Mouse (Mus musculus): ENCODE data around the gene Mfsd5.

The Mfsd5 gene

DNA sequence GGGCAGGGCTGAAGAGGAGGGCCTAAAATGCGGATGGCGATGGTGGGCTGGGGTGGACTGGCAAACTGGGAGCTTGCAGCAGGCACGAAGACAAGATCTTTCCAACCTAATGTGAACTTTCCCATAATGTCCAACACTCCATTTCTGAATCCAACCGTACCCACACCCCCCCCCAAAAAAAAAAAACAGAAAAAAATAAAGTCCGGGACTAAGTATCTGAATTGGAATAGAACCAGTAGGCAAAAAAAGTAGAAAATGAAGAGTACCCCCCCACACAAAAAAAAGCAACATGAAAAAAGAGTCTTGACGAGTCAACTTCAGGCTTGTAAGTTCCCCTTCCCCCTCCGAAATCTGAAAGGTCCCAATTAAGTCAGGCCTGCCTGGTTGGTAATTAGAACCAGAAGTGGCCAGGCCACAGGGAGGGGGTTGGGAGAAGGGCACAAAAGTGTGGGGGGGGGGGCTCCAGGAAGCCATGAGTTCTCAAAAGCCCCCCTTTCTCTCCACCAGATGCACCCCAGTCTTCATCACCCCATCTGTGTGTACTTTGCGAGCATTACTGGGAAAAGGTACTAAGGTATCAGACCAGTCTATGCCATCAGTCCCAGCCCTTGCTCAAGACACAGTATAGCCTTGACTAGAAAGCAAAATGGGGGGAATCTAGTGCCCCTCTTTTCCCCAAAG lies 31.0 kb upstream of the Mfsd5 start:
- 26% methylated on average over 8 of the region's 8 CpGs for WGBS

DNA sequence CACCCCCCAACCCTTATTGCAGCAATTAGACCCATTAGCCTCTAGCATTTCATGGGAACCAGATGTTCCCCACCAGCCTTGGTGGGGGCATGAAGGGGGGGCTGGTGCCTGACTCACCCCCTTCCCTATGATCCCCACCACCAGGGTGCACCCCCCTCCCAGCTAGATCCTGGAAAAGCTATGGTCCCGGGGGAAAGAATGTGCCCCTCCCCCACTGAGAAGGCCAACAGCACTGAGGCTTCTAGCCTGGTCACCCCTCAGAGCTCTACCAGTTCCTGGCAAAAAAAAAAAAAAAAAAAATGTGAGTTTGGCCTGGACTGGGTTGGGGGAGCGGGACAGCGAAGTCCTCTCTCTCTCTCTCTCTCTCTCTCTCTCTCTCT lies 30.5 kb upstream of the Mfsd5 start:
- 45% methylated on average over 3 of the region's 3 CpGs for WGBS

DNA sequence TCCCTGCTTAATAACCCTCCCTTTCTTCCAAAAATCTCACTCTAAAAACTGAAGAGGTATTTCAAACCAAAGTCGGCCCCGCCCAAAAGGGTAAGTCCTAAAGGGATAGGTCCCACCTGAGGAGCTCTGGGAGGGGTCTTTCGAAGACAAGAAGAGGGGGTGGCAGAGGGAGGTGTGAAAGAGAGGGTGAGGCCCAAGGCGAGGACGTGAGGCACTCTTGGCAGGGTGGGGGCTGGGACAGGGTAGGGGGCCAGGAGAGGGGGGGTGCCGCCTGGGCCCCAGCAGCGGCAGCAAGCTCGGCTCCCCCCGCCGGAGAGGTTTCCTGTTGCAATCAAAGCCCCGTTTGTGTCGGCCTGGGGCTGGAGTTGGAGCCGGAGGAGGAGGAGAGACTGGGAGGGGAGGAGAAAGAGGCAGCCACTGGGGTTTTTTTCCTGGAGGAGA lies 30.0 kb upstream of the Mfsd5 start:
- WGBS, result 35% methylated on average over 13 of the region's 13 CpGs

DNA sequence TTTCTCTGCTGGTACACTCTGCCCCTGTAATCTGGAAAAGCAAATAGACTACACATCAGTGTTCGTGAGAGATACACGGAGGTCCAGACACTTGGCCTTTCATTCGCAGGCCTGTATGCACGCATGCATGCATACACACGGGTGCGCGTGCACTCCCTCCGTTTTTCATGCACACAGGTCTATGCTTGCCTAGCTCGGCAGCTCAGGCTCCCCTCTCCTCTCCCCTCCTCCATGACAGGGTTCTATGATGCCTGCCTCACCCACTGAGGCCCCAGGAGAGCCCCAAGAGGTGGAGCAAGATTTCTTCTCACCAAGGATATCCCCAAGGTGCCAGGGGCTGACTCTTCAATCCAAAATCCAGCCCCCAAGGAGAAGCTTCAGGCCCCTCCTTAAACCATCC lies 29.3 kb upstream of the Mfsd5 start:
- WGBS, result 82% methylated on average over 9 of the region's 9 CpGs

DNA sequence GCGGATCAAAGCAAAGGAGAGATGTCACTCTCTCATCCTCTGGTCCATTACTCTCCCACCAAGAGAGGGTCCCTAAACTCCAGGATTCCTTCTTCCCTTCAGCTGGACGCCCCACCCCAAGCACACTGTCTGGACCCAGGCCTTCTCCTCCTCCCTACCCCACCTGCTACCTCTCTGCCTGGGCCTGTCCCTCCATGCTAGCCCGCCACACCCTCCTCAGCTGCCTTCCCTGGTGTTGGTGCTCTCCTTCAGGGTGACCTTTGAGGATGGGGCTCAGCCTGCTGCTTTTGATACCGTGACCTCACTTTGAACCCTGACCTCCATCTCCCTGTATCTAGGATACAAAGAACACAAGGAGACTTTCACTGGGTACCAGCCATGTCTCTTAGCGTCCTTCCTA lies 28.7 kb upstream of the Mfsd5 start:
- 89% methylated on average over 5 of the region's 5 CpGs for WGBS

DNA sequence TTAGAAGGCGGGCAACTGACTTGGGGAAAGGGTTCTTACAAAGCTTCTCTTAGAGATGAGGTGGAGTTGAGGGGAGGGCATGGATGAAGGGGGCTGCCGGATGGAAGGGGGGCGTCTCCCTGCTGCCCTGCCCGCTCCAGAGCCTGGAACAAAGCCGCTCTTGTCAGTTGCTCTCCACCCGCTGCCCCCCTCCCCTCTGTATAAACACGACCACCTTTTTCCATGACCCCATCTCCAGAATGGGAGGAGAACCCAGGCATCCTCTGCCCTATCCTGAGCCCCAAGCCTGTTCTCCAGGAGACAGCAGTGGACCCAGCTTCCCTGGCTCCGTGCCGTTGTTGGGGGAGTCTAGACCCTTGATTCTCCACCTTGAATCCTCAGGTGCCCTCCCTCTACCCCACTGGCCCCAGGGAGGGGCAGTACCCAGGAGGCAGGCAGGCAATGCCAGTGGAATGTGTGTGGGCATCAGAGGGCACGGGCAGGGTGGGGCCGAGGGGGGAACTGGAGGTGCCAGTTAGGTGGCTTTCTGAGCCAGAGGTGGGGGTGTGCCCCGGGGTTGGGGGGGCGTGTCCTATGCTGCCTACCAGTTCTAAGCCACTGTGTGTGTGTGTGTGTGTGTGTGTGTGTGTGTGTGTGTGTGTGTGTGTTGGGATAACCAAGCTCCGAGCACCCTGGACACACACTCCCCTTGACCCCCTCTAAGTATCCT lies 23.6 kb upstream of the Mfsd5 start:
- WGBS, result 62% methylated on average over 14 of the region's 14 CpGs

DNA sequence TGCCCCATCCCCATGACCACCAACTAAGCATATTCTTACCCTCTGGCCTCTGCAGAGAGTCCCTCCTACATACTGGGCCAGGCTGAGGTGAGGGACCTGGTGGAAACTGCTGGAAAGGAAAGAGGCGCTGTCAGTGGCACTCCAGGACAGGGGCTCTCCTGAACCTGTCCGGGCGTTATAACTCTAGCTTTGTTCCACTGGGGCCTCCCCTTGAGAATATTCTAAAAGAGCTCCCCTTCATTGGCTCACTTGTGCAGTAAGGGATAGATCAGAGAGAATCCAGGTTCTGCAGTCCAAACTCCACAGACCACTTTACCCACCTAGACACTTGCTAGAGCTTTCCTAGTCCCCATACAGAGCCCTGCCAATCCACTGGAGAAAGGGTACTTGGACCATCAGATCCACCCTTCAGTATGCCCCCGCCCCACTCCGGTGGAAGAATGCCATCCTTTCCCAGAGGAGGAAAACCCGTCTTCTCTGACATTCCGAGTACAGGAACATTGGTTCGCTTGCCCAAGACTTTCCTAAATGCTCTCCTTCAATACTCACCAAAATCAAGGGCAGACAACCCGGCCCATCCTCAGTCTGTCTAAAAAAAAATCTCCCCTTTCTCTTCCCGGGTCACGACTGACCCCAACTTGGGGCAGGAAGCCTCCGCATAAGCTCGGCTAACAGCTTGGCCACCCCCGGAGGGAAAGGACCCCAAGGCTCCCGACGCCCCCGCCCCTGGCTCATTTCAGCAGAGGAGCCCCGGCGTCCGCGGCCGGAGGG lies 22.6 kb upstream of the Mfsd5 start:
- 12% methylated on average over 22 of the region's 22 CpGs for WGBS

DNA sequence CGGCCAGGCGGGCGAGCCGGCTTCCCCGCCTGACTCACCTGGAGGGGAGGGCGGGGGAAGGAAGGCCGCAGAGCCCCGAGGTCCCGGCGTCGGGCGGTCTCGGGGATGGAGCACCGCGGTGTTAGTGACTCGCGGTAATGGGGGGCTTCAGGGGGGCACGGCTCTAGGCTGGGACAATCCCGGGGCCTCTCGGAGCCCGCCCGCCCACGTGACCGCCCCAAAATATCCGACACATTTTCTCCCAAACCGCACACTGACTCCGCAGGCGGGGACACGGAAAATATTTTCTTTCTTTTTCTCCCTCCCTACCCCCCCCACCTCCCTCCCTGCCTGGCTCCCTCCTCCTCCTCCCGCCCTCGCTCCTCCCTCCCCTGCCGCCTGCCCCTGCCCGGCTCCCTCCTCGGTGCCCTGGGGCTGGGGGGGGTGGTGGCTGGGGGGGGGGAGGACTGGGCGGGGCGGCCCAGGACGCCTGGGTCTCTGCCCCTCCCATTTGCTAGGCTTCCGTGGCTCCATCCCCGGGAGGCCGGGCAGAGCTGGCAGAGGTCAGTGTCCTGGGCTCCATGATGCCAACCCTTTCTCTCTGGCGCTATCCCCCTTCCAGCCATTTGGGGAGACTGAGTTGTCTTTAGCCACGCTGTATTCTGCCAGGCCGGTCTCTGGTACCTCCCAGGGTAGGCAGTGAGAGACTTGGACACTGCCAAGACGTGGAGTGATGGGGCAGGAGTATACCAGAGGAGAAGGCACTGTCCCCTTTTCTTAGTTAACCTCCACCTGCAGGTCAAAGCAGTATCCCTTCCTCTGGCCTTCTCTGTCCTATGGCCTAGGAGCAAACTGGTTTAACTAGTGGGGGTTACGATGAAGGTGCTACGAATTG lies 21.8 kb upstream of the Mfsd5 start, which contains the start of gene Rarg:
Gene Rarg (minus strand): TSS at position 316 of the 874 bp plus-strand sequence.
- WGBS, result 2% methylated on average over 43 of the region's 46 CpGs

DNA sequence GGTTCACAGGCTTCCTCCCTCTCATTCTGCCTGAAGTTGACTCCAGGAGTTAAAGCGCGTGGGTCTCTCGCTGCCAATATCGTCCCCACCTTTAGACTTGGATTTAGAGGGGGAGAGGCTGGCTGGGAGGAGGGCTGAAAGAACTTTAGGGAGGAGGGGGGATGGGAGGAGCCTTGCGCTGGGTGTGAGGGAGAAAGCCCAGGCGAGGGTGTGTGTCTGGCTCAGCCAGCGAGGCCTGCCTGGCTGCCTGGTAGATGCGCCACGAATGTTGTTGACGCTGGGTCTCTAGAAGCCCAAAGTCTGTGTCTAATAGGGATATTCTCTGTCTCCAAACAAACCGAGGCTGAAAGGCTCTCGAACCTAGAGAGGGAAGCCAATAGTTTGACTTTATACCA lies 21.2 kb upstream of the Mfsd5 start:
- 17% methylated on average over 12 of the region's 12 CpGs for WGBS

DNA sequence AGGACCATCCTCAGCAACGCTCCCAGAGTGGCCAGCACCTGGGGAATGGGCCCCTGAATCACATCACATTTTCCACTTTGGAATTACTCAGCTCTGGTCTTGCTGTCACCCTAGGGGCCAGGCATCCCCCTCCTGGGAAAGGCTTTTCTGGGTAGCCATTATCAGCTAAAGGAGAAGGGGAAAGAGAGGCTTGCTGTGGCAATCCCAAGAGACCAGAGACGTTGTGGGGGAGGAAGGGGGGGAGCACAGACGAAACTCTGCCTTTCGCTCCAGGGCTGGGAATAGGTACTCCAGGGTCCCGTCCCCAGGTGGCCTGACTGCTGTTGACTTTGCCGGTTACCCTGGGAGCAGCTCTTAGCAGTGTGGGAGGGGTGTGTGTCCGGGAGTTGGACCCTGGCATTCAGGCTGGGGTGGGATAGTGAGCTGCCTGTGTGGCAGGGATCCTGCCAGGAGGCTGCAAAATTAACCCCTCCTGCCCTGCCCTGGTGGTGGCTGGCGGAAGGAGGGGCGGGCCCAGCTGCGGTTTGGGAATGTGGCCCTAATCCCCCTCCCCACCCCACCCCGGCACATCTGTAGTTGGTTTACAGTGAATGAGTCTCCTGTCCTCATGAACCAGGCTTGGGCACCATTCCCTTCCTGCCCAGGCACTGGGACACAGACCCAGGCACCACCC lies 20.5 kb upstream of the Mfsd5 start:
- WGBS, result 48% methylated on average over 11 of the region's 11 CpGs

DNA sequence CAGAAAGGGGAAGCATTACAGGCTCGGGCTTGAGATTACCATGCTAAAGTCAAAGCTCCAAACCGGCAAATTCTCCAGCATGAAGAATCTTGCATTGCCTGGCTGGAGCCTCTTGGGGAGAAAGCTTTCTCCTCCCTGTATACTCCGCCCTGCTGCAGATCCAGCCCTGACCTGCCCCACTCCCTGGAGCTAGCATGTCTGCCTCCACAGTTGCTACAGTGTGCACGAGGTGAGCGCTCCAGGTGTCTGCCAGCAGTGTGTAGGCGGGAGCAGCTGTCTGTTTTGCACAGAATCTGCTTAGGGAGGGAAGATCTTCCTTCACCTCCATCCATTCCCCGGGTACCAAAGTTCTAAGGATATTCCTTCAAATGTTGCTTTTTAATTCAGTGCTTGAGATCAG lies 16.7 kb upstream of the Mfsd5 start:
- WGBS, result 43% methylated on average over 7 of the region's 7 CpGs

DNA sequence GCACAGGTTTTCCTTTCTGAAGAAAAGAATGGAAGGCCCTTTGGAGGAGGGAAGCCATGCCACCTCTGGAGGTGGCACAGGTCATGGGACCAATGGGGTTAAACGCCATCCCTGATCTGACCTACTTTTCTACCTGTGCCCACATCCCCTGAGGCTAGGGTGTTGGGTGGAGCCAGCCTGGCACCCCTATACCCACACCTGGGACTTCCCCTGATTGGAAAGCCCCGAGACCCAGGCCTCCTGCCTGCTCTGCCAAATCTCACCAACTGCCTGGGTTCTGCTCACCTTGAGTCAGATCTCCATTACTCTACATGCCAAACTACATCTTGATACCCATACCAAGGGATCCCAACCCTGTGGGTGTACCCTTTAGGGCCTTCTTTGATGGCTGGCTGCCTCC lies 16.2 kb upstream of the Mfsd5 start:
- WGBS, result 83% methylated on average over 2 of the region's 2 CpGs

DNA sequence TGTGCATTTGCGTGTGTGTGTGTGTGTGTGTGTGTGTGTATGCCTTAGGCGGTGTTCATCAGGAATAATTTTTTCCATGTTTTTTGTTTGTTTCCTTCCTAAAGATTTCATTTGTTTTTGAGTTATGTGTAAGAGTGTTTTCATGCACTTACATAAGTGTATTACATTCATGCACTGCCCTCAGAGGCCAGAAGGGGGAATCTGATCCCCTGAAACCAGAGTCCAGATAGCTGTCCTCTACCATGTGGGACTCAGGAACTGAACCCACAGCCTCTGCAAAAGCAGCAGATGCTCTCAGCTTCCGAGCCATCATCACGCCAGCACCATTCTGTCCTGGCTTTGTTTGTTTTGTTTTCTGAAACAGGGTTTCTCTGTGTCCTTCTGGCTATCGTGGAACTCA lies 13.7 kb upstream of the Mfsd5 start:
- WGBS, result 86% methylated on average over 5 of the region's 5 CpGs

DNA sequence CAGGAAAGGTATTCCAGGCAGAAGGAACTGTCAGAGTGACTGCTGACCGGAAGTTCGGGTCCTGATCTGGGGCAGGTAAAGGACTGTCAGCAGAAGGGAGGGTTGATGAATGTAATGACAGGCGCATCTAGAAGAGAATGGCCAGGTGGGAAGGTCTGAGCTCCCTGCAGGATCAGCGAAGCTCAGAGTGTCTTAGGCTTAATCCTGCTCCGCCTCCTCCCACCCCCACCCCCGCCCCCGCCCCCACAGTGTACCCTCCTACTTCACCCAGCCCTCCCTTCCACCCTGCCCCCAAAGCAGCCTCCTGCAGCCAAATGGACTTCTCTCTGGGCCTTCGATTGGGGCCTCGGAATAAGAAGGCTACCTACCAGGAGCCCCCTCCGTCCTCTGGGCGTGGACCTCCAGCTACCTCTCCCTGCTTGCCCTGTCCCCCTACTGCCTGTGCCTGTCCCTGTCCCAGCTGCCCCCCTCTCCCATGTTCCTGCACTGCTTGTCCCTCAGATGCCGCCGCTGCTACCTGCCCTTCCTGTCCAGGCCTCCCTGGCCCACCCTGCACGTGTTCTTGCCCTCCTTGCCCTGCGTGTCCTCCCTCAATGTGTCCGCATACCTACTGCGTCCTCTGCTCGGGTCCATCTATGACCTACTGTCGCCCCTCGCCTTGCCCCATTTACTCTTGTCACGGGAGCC lies 8.8 kb upstream of the Mfsd5 start, which contains the start of gene Gm9918:
Gene Gm9918 (plus strand): TSS at position 290 of the 687 bp plus-strand sequence.
- WGBS, result 43% methylated on average over 21 of the region's 21 CpGs

DNA sequence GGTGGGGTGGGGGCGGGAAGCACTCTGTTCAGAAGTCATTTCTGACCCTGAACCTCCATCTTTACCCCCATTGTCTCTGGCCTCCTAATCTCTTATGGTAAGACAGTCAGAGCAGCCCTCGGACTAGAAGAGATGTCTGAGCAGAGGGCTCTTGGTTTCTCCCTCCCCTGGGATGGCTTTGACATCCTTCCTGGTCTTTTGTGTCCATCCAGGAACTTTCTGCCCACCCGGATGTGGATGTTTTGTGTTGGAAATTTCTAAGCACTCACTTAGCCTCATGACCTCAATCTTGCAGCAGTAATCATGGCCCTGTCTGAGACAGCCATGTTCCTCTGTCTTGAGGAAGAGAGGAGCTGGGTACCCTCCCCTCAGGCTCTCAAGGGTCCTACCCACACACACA lies 7.8 kb upstream of the Mfsd5 start:
- whole genome bisulfite sequencing, result 53% methylated on average over 3 of the region's 3 CpGs

DNA sequence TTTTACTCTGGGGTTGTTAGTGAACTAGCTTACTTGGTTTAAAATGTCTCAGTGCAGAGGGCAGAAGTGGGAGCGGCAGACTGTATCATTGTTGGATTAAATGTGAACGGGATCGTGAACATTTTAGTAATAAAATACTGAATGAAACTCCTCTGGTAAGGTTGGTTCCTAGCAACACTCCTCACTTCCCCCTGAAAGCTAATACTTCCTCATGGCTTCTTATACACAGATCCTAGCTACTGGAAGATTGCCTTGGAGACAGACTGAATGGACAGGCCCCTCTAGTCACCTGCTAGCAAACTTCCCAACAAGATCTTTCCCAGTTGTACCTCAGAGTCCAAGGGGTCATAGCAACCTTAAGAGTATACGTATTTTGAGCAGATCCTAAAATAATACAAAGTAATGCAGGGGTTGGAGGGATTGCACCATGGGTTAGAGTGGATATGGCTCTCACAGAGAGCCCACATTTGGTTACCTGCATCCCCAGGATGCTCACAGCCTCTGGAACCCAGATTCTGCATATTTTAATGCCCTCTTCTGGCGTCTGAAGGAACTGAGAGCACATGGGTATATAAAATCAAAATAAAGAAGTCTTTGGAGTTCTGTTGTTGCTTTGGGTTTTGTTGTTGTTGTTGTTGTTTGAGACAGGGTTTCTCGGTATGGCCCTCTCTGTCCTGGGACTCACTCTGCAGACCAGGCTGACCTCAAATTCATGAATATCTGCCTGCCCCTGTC lies 5.1 kb upstream of the Mfsd5 start:
- 71% methylated on average over 6 of the region's 6 CpGs for WGBS

DNA sequence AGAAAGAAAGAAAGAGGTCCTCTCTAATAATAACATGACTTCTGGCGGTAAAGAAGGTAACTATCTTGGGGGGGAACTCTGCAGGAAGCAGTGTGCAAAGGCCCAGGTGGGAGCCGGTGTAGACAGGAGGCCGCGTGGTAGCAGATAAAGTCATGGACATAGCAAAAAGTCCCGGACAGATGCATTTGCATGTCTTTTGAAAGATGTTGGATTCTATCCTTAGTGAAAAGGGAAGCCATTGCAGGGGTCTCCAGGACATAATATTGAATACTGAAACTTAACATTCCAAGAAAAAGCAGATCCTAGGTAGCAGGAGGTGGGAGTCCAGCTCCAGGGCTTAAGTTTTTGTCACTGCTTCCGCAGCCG lies 545 bp upstream of the Mfsd5 start:
- 35% methylated on average over 7 of the region's 7 CpGs for WGBS

DNA sequence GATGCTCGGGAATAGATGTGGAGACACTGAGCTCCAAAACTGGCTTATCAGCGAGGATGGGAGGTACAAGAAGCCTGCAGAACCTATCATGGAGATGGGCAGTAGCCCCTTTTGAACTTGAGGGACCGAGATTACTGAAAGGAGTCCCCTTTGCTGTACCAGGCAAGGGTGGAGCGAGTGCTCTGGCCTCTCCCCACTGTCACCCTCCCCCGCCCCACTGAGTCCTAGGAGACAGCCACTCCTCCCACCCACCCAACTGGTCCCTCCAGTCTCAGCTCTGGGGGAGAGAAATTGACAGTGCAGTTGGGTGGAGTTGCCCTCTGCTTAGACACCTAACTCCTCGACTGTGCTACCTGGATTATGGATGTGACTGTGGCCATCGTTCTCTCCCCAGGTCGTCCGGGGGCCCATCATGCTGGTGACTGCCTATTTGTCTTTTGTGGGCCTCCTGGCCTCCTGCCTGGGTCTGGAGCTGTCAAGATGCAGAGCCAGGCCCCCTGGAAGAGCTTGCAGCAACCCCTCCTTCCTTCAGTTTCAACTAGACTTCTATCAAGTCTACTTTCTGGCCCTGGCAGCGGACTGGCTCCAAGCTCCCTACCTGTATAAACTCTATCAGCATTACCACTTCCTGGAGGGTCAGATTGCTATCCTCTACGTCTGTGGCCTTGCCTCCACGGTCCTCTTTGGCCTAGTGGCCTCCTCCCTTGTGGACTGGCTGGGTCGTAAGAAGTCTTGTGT lies 698 bp downstream of the Mfsd5 start:
- 24% methylated on average over 13 of the region's 13 CpGs for WGBS

DNA sequence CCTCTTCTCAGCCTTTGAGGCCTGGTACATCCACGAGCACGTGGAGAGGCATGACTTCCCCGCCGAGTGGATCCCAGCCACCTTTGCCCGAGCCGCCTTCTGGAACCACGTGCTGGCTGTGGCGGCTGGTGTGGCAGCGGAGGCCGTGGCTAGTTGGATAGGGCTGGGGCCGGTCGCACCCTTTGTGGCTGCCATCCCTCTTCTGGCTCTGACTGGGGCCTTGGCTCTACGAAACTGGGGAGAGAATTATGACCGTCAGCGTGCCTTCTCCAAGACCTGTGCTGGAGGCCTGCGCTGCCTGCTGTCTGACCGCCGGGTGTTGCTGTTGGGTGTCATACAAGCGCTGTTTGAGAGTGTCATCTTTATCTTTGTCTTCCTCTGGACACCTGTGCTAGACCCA lies 1.4 kb downstream of the Mfsd5 start:
- WGBS, result 94% methylated on average over 19 of the region's 19 CpGs
